Mouse (Mus musculus): ENCODE measurements around the gene Papss1.

The Papss1 gene

GRCm38 (mm10) chr3:131634091-131634490 is 69.5 kb downstream of the Papss1 start:
- no peak for DNase-seq (ENCODE audit: low spot score)

DNA sequence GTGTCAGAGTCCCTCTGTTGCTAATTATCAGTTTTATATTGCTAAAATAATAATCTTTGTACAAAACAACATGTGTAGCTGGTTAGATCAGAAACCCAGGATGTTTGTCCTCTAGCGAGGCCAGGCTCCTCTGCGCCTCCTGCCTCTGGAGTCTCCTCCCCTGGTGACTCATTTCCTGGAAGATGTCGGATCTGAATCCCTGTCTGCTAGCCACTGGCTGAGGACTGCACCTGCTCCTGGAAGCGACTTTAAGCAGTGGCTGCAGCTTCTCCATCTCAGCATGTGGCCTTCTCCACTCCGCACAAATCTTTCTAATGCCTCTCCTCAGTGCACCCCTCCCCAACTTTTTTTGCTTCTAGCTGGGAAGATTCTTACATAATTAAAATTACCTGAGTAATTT is 71.6 kb downstream of the Papss1 start:
- DNase-seq (ENCODE audit: low spot score), result no peak

GRCm38 (mm10) chr3:131637008-131637407 is 72.4 kb downstream of the Papss1 start:
- no peak for DNase-seq (ENCODE audit: low spot score)

GRCm38 (mm10) chr3:131637664-131638063 is 73.1 kb downstream of the Papss1 start:
- DNase-seq (ENCODE audit: low spot score), result peak; percentile 73

DNA sequence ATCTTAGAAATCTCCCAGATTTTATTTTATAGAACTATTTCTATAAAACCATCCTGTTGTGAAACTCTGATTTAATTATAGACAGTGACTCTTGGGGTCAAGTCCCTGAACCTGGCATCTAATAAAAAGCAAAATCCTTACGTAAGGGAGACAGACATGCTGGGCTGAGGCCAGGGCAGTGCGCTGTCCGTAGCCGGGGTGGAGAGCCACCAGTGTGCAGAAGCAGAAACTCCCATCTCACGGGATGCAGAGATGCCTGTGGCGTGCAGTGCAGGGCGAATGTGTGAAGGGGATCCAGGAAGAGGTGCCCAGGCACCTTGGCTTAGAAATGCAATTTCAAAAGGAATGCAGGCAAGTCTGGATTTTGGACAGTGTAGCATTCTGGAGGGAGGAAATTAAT is 73.6 kb downstream of the Papss1 start:
- DNase-seq (ENCODE audit: low spot score), result no peak

- DNase-seq (ENCODE audit: low spot score), result no peak
Observed at GRCm38 (mm10) chr3:131642681-131643292, 78.2 kb downstream of the Papss1 start.

DNA sequence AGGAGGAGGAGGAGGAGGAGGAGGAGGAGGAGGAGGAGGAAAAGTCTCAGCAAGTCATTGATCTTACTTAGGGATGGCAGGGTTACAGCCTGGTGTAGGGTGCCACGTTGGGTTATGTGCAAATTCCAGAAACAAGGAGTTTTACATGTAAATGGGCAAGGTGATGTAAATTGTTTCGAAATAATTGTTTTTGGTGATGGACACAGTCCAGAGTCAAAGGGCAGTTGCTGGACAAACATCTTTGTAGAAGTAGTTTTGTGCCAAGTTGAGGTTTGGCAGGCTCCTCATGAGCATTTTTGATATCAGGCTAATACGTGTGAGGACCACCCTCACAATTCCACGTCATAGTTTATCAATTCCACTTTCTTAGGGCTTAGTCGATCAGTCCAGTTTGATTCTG is 80.6 kb downstream of the Papss1 start:
- no peak for DNase-seq (ENCODE audit: low spot score)

DNA sequence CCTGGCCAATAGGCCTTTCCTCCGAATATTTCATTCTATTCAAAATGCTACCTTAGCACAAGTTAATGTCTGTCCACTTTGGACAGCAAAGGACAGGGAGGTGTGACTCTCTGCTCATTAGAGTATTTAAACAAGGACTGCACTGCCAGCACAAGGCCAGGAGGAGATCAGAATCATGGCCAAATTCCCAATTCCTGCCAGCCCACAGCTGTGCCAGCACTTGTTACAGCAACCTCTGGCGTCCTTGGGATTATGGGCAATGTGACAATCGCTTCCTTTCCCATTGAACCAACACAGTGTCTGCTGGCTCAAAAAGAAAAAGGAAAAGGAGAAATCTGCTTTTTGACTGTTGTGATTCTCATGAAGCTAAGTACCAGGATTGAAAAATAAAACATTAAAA is 89.8 kb downstream of the Papss1 start:
- no peak for DNase-seq (ENCODE audit: low spot score)

GRCm38 (mm10) chr3:131656032-131656431 is 91.5 kb downstream of the Papss1 start:
- DNase-seq (ENCODE audit: low spot score), result no peak

DNA sequence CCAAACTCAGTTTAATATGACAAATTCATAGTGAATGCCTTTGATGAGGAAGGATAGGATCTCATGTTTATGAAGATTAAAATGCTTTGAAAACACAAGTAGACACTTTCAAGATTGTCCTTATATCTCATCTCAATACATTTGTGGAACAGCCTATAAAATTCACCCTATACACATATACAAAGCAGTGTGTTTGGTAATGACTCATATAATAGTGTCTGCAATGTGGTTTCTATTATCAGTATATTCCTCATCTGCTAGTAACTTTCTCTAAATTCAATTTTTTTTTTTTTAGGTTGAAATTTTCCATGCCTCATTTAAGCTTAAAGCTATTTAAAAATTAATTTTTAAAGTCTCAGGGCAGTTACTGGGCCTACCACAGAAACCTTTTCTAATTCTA is 95.6 kb downstream of the Papss1 start:
- no peak for DNase-seq (ENCODE audit: low spot score)

- DNase-seq (ENCODE audit: low spot score), result no peak
Observed at GRCm38 (mm10) chr3:131660629-131661028, 96.1 kb downstream of the Papss1 start.

GRCm38 (mm10) chr3:131662589-131663148 is 98.1 kb downstream of the Papss1 start:
- DNase-seq (ENCODE audit: low spot score), result no peak

DNA sequence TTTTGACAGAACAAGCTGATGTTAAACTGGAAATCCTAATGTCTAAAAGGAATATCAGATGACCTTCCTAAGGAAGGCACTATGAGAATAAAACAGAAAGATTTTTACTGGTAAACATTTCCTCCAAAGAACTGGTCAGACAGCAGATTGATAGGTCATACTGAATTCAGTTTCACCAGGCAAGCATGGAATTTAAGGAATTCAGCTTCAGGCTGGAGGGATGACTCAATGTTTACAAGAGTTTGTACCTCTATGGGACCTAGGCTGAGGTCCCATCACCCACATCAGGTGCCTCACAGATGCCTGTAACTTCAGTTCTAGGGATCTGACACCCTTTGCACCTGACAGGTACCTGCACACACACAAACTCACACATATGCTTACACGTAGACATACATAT is 105.3 kb downstream of the Papss1 start:
- DNase-seq (ENCODE audit: low spot score), result peak; percentile 24

DNA sequence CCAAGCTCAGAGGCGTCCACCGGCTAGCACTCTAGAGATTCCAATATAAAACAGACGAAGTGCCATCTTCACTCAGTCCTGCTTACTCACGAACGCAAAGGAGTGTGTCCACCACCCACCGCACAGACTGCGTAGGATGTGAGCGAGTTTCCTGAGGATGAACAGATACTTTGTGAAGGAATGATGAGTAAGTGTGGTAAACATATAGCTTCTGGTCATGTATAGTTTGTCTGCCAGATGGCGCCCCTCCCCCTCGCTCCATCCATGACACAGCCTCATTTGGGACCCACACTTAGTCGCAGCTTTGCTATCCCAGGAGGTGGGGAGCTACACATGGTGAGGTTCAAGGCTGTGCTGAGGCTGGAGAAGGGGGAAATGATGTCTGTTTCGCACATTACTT is 121.5 kb downstream of the Papss1 start:
- DNase-seq (ENCODE audit: low spot score), result peak; percentile 16

- DNase-seq (ENCODE audit: low spot score), result no peak
Observed at GRCm38 (mm10) chr3:131689949-131690348, 125.4 kb downstream of the Papss1 start.

GRCm38 (mm10) chr3:131690543-131690942 is 126.0 kb downstream of the Papss1 start:
- DNase-seq (ENCODE audit: low spot score), result no peak

DNA sequence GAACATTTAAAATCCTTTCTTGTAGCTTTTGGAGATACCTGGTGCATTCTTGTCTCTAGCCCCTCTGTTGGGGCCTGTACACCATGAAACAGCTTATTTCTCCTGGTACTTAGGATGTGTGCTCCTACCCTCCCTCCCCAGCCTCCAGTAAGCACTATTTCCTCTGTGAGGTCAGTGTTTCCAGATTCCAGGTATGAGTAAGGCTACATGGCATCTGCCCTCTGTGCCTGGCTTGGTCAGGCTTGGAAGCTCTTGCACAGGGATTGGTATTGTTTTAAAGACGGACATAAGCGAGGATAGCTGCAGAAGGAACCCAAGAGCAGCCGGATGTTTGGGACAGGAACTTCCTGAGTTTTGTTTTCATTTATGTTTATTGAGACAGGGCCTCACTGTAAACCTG is 126.6 kb downstream of the Papss1 start:
- no peak for DNase-seq (ENCODE audit: low spot score)
